Mouse (Mus musculus) MN1 (cell line): ENCODE measurements around the gene Hcn2.
"Not testable (repeated sequence)": the region's sequence is repeated elsewhere in the genome, so short reads cannot be mapped to it uniquely, and the experiment has no call there.

Source experiments
- DNase-seq: peaks from one replicate; pipeline ENCODE4 v3.0.0-alpha.2; 2016; ENCODE audit warnings: low spot score

Gene Hcn2

DNA sequence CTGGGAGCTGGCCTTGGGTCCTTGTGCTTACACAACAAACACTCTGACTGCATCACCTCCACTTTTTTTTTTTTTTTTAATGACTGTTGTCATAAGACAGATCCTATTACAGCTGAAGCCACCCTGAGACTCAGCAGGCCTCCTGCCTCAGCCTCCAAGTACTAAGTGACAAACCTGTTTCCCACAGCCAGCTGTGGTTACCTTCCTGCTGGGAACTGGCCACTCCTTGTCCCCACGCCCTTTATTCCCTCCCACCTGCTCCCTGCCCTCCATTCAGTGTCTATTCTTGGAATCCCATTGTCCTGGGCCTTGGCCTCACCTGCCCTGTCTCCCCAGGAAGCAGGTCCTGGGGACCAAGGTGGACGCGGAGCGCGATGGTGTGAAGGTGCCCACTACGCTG lies 28.9 kb upstream of the Hcn2 start:
- no peak for DNase-seq

DNA sequence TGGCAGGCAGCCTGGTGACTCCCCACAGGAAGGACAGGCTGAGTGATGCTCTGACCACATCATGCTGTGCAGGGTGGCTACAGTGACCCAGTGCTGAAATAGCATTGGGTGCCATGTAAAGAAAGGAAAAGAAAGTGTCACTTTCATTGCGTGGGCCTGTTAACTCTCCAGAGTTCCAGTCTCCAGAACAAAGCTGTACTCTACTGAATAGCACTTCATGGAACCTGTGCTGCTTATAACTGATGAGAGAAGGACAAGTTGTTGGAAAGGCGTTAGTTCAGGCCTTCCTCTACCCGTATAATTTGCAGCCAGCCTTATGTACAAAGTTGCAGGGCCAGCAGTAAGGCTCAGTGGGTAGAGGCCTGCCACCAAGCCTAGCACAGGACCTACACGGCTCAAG lies 27.7 kb upstream of the Hcn2 start, which contains the start of gene Gzmm:
Gzmm (plus strand) TSS at position 301 of the 400 bp plus-strand sequence.
- no peak for DNase-seq

DNA sequence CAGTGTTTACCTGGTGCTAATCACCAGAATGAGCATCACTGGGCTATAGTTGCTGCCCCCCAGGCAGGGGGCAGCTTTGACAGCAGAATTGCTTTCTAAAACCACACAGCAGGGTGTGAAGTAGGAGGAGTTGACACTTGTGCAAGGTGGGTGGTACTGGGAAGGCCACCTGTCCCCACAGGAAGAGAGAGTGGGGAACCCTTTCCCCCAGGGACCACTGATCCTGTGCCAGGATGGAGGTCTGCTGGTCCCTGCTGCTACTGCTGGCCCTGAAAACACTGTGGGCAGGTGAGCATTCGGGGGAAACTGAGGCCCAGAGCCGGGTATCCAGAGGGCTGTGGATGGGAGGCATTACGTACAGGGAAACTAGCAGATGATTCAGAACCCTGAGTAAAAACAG lies 27.3 kb upstream of the Hcn2 start:
- DNase-seq: no peak

DNA sequence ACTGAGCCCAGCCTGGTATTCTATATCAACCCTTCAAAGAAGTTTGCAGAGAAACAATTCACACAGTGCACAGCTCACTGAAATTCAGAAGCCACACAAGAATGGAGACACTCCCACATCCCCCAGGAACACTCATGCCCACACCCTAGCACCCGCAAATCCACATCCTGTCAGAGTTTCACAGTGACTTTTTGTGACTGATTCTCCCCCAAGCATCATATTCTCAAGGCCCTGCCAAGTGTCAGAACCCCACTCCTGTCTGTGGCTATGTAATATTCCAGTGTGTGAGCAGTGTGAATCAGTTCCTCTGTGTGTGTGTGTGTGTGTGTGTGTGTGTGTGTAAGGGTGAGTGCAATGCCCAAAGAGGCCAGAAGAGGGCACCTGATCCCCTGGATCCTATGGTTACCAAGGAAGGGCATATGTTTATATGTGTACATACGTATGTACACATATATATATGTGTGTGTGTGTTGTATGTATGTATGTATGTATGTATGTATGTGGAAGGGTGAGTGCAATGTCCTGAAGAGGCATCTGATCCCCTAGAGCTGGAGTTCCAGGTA lies 24.4 kb upstream of the Hcn2 start:
- no peak for DNase-seq

DNA sequence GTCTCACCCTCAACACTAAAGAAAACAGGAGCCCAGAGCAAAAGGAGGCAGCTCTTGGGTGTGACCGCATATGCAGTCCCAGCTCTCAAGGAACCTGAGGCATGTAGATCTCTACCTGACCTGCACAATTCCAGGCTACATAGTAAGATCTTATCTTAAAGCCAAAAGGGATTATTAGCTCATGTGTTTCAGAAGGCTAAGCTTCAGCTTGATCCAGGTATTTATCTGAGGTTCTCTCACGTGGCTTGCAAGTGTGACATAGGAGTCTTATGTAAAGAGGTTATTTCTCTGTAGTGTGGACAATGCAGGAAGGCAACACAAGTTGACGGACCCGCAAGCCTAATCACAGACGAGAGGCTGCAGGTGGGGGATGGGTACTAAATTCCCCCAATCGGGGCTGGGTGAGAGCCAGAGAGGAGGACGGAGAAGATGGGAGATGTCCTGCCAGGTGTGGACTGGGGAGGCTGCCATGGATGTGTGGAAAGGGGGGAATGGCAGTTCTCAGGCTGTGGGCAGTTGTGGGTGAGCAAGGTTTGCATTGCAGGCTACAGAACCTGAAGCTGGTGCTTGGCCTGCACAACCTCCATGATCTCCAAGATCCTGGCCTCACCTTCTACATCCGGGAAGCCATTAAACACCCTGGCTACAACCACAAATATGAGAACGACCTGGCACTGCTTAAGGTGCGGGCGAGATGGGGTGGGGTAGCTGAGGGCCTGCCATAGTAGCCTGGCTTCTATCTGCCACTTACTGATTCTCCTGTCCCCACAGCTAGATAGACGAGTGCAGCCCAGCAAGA lies 22.7 kb upstream of the Hcn2 start:
- no peak for DNase-seq

DNA sequence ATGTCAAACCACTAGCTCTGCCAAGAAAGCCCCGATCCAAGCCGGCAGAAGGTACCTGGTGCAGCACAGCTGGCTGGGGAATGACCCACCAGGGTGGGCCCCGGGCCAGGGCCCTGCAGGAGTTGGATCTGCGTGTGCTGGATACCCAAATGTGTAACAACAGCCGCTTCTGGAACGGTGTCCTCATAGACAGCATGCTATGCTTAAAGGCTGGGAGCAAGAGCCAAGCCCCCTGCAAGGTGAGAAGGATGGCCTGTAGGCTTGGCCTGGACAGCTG lies 22.1 kb upstream of the Hcn2 start:
- no peak for DNase-seq

DNA sequence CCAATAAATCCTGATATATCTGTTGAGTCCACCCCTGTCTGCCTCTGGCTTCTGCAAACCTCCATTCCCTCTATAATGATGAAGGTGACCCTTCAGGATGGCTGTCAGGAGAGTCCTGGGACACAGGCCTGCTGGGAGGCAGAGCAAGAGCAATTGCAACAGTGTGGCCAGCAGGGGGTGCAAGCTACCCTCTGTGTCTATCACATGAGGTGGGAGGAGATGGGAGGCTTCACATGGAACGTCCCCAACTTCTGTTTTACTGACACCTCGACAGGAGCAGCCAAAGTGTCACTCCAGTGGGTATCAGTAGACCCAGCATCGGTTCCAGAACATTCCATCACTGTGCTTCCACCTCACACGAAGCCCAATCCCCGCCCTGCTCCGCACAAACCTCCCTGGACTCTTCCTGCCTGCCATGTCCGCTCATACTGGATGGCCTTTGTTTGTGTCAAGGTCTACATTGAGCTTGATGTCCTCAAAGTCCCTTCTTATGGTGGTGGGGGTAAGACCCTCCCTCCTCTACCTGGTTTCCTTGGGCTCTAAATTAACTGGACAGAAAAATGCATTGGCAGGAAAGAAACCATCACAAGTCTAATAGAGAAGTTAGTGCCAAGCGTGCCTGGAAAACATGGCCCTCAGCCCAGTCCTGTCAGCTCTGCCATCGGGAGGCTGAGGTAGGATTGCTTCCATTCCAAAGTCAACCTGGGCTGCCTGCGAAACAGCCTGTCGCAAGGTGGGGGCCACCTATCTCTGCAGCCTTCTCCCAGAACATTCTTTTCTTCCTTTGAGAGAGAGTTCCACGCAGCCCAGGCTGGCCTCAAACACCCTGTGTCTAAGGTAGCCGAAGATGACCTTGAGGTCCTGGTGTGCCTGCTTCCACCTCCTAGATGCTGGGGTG lies 21.0 kb upstream of the Hcn2 start:
- peak; percentile 80 for DNase-seq

DNA sequence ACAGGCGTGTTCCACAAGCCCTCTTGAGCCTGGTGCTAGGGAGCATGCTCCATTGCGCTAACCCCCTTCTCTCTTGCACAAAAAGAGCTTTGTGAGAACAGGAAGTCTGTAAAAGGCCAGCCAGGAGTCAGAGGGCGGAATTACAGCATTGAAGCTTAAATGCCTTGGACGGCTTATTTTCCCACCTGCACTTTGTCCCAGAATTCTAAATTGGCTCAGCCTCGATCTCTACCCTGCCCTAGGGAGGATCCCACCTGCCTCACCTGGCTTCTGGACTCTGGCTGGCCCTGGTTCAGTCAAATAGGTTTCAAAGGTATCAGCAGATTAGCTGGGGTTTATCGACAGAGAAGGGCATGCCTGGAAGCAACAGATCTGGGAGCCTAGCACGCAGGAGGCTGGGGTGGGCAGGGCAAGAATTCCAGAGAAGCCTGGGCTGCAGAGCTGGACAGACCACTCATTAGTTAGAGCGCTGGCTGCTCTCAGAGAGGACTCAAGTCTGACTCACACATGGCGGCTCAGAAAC lies 20.2 kb upstream of the Hcn2 start:
- no peak for DNase-seq

DNA sequence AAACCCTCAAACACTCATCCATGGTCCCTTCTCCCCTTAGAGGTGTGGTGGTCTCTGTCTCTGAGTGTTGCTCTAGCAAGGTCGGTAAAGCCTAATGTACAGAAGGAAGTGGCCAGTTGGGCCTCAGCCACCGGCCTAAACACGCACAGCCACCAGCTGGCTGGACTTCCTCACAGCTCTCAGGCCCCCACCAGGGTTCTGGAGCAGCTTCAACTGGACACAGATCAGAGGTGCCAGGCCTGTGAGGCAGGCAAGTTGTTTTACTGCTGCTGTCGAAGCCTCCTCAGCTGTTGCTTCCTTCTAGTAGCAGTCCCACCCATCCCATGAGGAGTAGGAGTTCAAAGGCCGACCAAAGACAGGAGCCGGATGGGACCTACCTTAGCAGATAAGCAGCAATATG lies 18.5 kb upstream of the Hcn2 start:
- DNase-seq: no peak

DNA sequence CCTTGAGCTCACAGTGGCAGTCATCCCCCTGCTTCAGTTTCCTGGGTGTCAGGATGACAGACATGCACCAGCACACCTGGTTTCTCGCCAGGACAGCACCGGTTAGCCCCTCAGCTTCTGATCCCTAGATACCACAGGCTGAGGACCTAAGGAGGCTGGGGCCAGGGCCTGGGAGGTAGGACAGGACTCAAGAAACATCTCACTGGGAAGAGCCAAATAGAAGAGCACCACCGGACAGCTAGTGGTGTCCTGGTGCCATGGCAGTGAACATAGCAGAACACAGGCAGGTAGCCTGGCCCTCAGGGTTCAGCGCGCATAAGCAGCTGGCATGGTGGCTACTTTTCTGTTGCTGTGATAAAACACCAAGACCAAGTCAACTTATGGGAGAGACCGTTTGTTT lies 18.0 kb upstream of the Hcn2 start:
- no peak for DNase-seq

DNA sequence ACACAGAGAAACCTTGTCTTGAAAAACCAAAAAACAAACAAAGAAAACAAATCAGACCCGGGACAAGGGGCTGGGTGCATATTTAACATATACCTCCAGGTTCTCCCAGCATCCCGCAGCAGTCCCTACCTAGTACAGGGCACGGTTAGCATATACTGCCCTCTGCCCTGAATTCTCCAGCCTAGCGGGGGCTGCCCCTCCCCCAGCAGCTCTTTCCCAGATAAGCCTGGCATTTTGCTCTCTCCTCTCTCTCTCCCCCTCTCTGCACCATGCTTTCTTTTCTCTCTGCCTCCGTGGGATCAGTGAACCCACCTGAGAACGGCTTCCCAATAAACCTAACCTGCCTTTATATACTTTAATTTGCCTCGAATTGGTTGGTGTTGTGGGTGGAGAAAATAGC lies 15.8 kb upstream of the Hcn2 start:
- DNase-seq: no peak

DNA sequence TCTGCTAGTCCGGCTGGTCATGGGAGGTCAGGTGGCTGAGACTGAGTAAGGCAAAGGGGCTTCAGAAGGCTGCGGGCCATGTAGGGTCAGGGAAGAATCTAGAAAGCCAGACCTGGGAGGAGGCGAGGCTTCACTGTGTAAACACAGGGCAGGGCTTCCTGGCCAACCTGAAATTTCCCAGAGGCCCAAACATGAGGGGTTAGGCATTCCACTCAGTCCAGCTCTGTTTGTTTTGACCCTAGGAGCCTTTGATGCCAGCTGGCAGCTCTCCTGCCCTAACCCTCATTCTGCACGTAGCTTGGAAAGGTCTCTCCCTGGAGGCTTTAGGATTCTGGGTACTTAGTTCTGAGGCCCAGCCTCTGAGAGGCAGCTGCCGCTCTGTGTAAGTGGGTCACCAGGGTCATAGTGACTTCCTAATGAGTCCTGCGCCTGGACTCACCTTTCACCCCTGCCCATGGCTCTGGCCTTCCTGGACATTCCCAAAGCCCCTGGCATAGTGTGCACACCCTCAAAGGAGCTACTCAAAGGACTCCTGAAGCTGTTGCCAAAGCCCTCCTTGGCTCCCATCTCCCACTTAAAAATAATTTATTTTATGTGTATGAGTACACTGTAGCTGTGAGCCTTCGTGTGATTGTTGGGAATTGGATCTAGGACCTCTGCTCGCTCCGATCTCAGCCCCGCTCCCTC lies 14.8 kb upstream of the Hcn2 start:
- DNase-seq: no peak

DNA sequence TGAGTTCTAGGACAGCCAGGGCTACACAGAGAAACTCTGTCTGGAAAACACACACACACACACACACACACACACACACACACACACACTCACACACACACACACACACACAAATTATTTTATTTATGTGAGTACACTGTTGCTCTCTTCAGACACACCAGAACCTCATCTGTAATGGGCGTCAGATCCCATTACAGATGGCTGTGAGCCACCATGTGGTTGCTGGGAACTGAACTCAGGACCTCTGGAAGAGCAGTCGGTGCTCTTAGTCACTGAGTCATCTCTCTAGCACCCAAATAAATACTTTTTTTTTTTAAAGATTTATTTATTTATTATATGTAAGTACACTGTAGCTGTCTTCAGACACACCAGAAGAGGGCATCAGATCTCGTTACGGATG lies 13.5 kb upstream of the Hcn2 start:
- not testable (repeated sequence) for DNase-seq

DNA sequence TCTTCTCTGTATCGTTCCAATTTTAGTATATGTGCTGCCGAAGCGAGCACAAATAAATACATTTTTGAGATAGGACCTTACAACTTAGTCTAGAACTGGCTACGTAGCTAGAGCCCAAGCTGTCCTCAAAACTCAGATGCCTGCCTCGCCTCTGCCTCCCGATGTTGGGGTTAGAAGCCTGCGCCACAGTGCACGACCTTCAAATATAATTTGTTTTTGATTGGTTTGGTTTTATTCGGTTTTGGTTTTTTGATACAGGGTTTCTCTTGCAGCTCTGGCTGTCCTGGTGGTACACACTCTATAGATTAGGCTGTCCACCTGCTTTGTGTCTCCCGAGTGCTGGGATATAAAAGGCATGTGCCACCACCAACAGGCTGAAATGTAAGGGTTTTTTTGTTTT lies 12.9 kb upstream of the Hcn2 start:
- no peak for DNase-seq

DNA sequence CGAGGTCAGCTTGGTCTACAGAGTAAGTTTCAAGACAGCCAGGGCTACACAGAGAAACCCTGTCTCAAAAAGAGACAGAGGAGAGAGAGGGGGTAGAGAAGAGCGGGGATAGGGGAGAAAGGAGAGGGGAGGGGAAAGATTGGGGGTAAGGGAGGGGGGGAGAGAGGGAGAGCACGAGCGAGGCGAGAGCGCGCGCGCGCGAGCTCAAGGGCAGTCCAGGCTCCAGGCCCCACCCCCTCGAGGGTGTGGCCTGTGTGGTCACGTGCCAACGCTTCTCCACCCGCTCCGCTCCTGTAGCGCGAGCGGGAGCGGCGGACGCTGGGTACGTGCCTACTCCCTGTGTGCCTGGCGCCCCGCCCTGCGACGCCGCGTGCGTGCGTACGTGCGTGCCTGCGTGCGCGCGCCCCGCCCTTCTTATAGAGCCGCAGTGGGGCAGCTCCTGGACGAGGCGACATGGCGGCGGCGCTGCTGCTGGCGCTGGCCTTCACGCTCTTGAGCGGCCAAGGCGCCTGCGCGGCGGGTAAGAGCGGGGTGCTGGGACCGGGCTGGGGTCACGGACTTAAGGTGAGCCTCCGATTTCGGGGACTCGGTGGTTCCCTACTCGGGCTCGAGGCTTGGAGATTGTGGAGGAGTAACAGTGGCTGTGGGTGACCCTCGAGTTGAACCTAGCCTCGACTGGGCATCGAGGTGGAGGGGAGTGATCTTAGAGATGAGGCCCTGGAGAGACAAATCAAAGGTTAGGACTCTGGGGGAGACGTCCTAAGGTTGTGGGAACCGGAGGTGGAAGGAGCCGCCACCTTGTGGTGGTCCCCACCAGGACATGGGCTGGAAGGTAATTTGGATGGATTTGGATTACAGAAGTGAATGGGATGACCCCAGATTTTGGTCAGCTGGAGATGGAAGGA lies 12.1 kb upstream of the Hcn2 start, which contains the start of gene Bsg:
Bsg (plus strand) TSS at position 427 of the 905 bp plus-strand sequence.
- DNase-seq: peak; percentile 100

DNA sequence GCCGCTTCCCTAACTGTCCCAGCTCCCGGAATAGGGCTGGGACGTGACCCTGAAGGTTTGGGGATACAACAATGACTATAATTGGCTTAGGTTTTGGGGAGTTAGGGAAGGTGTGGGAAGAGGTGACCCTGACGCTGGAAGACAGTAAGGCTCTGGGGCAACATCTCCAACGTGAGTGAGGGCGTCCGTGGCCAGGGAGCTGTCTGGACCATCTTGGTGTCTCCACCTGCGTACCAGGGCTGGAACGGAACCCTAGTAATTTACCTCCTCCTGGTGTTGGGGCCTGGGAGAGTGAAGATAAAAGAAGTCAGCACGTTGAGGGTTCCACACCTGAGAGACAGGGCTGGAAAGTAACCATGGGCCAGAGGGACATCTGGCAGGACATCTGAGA lies 11.5 kb upstream of the Hcn2 start:
- DNase-seq: no peak

DNA sequence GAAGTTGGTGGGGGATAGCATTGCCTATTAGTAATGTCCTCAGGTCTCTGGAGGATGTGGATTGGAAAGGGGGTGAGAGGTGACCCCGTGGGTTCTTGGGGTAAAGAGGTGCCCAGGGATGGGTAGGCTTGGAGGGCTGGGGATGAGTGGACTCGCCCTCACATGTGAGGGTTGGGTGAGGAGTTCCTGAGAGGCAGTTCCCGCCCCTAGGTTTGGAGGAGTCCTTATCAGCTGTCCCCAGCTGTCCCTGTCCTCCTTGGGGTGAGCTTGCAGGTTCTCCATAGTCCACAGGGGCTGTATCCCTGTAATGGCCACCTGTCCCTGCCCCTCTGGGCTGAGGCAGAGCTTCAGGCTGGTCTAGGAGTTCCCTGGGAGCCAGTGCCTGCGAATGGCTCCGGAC lies 10.5 kb upstream of the Hcn2 start:
- no peak for DNase-seq

DNA sequence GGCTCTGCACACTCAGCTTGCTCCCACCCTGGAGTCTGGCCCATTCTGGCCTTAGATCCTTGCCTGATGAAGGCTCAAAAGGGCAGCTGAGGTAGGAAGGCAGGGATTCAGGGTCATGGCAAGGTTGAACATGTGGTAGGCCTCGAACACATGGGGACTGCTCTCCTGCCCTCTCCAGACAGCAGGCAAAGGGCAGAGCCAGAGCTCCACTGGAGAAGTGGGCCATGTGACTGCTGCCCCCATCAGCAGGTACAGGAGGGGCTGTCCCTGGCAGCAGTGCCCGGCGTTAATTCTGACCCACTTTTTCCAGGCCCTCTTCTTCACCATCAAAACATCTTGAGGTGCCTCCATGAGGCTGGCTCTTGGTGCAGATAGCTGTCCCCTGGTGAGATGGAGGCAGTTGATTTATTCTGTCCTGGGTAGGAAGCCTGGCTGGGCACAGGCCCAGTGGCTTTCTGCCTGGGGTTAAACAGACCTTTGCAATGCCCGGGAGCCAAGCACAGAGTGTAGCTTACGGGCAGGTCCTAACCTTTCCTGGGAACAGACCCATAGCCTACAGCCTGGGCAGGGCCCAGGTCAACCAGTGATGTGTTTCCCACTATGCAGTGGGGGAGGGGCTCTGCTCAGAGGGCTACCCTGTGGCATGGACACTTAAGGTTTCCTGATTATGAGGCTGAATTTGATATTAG lies 9.9 kb upstream of the Hcn2 start:
- DNase-seq: no peak

DNA sequence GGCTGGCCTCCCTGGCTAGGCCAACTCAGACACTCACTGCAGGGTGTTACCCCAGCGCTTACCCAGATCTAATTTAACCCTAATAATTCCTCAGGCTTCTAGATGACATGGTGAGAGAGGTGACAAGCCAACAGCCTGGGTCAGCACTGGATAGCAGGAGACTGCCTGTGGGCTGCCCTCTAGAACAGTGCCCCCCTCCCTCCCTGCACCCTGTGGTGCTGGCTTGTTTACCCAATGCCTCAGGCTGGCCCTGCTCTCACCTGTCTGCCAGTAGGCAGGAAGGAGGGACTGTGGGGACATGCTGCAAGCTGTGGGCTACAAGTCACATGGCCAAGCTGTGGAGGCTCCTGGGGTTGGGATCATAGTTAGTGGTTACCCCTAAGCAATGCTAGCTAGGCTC lies 9.3 kb upstream of the Hcn2 start:
- DNase-seq: no peak

DNA sequence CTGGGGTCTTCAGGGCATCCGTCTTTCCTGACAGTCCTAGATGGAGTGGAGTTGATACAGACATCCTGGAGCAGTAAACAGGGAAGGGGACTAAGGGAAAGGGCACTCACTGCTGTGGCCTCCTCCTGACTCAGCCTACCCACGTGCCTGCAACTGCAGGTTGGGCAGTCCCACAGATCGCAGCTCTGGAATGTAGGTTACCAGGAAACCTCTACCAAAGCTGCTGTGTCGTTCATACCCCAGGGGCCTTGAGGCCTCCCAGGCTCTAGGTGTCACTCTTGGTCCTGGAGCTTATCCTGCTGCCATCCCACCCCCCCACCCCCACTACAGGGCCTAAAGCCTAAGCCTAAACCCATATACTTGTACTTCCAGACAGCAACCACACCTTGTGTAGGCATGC lies 8.7 kb upstream of the Hcn2 start:
- DNase-seq: no peak

DNA sequence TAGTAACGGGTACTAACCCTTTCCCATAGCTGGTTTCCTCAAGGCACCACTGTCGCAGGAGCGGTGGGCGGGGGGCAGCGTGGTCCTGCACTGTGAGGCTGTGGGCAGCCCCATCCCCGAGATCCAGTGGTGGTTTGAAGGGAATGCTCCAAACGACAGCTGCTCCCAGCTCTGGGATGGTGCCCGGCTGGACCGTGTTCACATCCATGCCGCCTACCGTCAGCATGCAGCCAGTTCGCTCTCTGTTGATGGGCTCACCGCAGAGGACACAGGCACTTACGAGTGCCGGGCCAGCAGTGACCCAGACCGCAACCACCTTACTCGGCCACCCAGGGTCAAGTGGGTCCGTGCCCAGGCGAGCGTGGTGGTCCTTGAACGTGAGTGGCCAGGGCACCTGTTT lies 7.8 kb upstream of the Hcn2 start:
- DNase-seq: no peak
